Mouse (Mus musculus) liver, embryonic 14.5 days (tissue): ENCODE results near the gene Dner.

Source experiments
- CTCF ChIP-seq: IDR thresholded peaks from 2 replicates; pipeline ENCODE4 v1.5.1; 2016; ENCODE audit warnings: antibody characterized with exemption, low read depth, control low read depth
- EP300 ChIP-seq: IDR thresholded peaks from 2 replicates; pipeline ENCODE4 v1.6.1; 2016; ENCODE audit warnings: antibody characterized with exemption, low read depth

DNA sequence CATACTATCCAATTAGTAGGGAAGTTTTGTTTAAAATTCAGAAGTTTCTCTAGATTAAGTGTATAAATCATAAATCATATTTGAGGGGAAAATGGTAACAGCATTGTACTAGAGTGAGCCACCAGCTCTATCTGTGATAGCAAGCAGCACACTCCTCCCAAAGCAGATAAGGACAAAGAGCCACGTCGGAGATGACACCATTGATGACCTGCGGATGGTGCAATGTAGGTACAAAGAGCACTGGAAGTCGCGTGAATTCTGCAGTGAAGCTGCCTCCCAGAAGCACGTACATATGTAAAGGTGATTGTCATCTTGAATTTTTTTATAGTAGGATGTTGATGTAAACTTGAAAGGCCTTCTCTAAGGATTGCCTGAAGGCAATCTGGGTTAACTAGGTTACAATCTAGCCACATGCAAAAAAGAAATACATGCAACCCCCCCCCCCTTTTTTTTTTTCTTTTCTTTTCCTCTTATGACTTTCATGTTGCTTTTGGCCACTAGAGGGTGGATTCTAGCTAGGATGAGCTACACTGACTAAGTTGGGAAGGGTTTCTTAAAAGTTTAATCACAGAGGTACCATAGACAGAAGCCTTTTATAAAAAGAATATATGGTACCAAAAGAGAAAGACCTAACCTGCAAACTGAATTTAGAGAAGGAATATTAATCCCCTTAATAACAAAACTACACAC, 262.6 kb downstream of the Dner start:
- TF ChIP-seq EP300 (no peak), CTCF (no peak)
